Mouse (Mus musculus) neural tube, embryonic 13.5 days (tissue): Measurements from ENCODE around the gene Cd36. TPM values are rescaled to one million over a fixed set of nuclear protein-coding genes. Genes with fewer than 3 reads are reported as not detected.

Experiments used
- ATAC-seq: fragments of 200-750 bp; cut with Nextera tagmentation; 2 replicates; pipeline ENCODE4 v1.8.0; 2017; ENCODE audit warnings: low read depth, mild to moderate bottlenecking, moderate TSS enrichment, moderate library complexity
- H3K27ac ChIP-seq: fragments of 300-500 bp; sonication (generic); replicated peaks from 2 replicates; pipeline ENCODE4 v1.5.1; 2015; ENCODE audit warnings: moderate library complexity, mild to moderate bottlenecking, inconsistent platforms
- H3K27me3 ChIP-seq: fragments of 300-500 bp; sonication (generic); 2 replicates; pipeline ENCODE4 v1.6.1; 2015; ENCODE audit warnings: mild to moderate bottlenecking, inconsistent platforms
- H3K36me3 ChIP-seq: fragments of 300-500 bp; sonication (generic); 2 replicates; pipeline ENCODE4 v1.6.1; 2015; ENCODE audit warnings: mild to moderate bottlenecking, inconsistent platforms
- H3K4me1 ChIP-seq: fragments of 300-500 bp; sonication (generic); replicated peaks from 2 replicates; pipeline ENCODE4 v1.6.1; 2015; ENCODE audit warnings: inconsistent platforms
- H3K4me2 ChIP-seq: fragments of 300-500 bp; sonication (generic); 2 replicates; pipeline ENCODE4 v1.6.1; 2015; ENCODE audit warnings: inconsistent platforms, mild to moderate bottlenecking, moderate library complexity
- H3K4me3 ChIP-seq: fragments of 300-500 bp; sonication (generic); 2 replicates; pipeline ENCODE4 v1.5.1; 2015; ENCODE audit warnings: mild to moderate bottlenecking, inconsistent platforms
- H3K9ac ChIP-seq: fragments of 300-500 bp; sonication (generic); 2 replicates; pipeline ENCODE4 v1.6.1; 2015; ENCODE audit warnings: moderate library complexity, mild to moderate bottlenecking, inconsistent platforms
- H3K9me3 ChIP-seq: fragments of 300-500 bp; sonication (generic); 2 replicates; pipeline ENCODE4 v1.6.1; 2016; ENCODE audit warnings: inconsistent platforms
- WGBS: fragments of 180-500 bp; shearing (Covaris S2); methylation state at CpG from one replicate; pipeline ENCODE4 v1.1.7; 2015; 5-methylcytosine and 5-hydroxymethylcytosine counted together
- polyA plus RNA-seq: library from polyadenylated mRNA; unstranded; fragments of >200 nt; fragmentation: Nextera tagmentation; extraction: Ambion mirVana; gene quantifications from 2 replicates; pipeline ENCODE4 v1.2.1, GENCODE M21; 2015

Gene Cd36
- polyA plus RNA-seq, 1 experiment from 2014 or later, result 3.8 TPM

GRCm38 (mm10) chr5:17830536-17830935 lies 58.1 kb downstream of the Cd36 start:
- H3K4me2 ChIP-seq, result no peak overlapping the region
- no peaks in the 10 kb centered on the region for H3K27me3 ChIP-seq
- no peaks in the 10 kb centered on the region for H3K36me3 ChIP-seq
- no peak overlapping the region for H3K4me3 ChIP-seq
- no peak for ATAC-seq
- H3K9ac ChIP-seq, result no peak overlapping the region
- WGBS, result 72% methylated on average over 2 of the region's 2 CpGs
- H3K9me3 ChIP-seq, result no peaks in the 10 kb centered on the region
- no peaks in the 10 kb centered on the region for H3K4me1 ChIP-seq
- no peak overlapping the region for H3K27ac ChIP-seq

DNA sequence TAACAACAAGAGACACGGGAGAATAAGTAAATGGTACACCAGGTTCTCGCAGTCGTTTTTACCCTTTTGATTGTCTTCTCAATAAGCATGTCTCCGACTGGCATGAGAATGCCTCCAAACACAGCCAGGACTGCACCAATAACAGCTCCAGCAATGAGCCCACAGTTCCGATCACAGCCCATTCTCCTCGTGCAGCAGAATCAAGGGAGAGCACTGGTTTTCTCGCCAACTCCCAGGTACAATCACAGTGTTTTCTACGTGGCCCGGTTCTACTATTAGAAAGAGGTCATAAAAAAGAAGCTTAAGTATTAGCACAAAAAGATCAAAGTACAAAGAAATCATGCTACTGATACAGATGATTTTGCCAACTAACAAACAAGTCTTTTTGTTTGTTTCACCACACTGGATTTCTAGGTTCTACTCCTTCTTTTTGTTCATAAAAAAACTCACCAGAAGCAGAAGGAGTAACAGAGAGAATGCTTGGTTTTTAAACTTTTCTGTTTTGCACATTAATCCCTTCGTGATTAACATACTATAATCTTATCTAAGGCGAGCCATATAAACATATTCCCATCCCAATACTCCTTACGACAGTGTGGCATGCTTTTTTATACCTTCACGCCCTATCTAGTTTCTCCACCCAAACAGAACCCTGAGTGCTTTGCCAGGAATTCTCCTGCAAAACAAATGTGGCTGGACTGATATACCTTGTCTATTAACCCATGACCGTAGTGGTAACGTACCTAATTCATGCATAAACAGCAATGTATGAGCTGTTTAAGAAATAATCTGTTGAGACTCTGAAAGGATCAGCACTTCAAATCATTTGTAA lies 59.7 kb downstream of the Cd36 start:
- H3K9me3 ChIP-seq, result no peaks in the 10 kb centered on the region
- no peak overlapping the region for H3K27ac ChIP-seq
- no peak overlapping the region for H3K9ac ChIP-seq
- no peaks in the 10 kb centered on the region for H3K36me3 ChIP-seq
- H3K4me1 ChIP-seq, result no peaks in the 10 kb centered on the region
- H3K4me2 ChIP-seq, result no peak overlapping the region
- WGBS, result 72% methylated on average over 15 of the region's 15 CpGs
- H3K4me3 ChIP-seq, result no peak overlapping the region
- H3K27me3 ChIP-seq, result no peaks in the 10 kb centered on the region
- ATAC-seq, result no peak

DNA sequence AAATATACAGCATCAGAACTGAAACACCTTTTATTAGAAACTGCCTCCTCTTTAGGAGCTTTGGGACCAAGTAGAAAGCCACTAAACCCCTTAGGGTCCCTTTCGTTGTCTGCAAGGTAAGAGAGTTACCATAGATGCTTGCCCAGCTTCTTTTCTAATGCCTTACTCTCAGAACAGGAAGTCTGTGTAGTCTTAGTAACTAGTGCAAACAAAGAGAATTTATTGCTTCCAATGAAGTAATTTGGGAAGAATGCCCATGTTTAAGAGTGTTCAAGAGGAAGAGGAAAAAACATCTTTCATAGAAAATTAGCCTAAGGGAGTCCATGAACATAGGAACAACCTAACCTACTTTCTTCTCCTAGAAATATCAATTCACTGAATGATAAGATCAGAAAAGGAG lies 67.2 kb downstream of the Cd36 start:
- Histone ChIP-seq H3K36me3 (no peaks in the 10 kb centered on the region), H3K4me1 (no peaks in the 10 kb centered on the region), H3K27ac (no peak overlapping the region), H3K9me3 (no peaks in the 10 kb centered on the region), H3K27me3 (no peaks in the 10 kb centered on the region), H3K9ac (no peak overlapping the region), H3K4me3 (no peak overlapping the region), H3K4me2 (no peak overlapping the region)
- WGBS, result 68% methylated on average over 1 of the region's 1 CpGs
- no peak for ATAC-seq

DNA sequence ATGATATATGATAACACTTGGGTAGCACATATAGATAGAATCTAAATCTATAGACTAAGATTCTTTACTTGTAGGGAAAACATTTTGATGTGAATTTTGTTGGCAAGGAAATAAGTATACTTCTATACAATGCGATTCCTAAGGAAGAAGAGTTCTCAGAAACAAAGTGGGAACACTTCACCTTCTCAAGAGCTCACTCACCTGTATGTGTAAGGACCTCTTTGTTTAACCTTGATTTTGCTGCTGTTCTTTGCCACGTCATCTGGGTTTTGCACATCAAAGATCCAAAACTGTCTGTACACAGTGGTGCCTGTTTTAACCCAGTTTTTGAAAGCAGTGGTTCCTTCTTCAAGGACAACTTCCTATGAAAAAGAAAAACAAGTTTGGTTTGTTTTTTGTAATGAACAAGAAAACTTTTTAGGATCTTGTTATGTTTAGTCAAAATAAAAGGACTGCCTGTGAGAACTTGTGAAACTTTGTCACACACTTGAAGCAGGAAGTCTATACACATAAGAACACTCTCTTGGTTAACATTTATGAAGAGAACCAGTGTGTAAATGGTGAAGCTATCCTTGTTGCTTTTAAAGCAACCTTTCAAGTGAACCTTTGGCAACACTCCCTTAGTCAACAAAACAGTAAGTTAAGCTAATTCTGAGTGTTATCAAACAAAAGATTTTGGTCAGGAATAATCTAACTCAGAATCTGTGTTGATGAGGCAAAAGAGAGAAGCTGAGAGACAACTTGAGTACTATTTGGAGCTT lies 68.2 kb downstream of the Cd36 start:
- H3K4me3 ChIP-seq, result no peak overlapping the region
- no peak overlapping the region for H3K27ac ChIP-seq
- 88% methylated on average over 2 of the region's 2 CpGs for WGBS
- H3K4me2 ChIP-seq, result no peak overlapping the region
- no peaks in the 10 kb centered on the region for H3K4me1 ChIP-seq
- no peaks in the 10 kb centered on the region for H3K36me3 ChIP-seq
- H3K27me3 ChIP-seq, result no peaks in the 10 kb centered on the region
- H3K9ac ChIP-seq, result no peak overlapping the region
- ATAC-seq, result no peak
- no peaks in the 10 kb centered on the region for H3K9me3 ChIP-seq

DNA sequence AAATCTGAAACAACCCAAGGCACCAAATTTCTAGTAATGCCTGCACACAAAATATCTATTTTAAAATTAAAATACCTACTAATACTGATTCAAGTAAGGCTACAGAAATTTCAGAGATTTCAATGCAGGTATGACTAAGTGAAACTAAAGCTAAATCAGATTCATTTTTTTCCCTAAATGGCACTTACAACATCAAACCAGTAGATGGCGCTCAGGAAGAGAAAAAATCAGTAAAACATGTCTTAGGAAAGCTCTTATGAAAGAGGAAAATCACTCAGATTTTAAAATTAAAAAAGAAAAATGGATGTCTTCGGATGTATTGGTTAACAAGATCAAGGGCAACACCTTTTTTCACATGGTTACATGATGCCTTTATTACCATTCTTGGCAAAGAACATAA lies 72.4 kb downstream of the Cd36 start:
- Histone ChIP-seq H3K9ac (no peak overlapping the region), H3K9me3 (no peaks in the 10 kb centered on the region), H3K4me1 (no peaks in the 10 kb centered on the region), H3K36me3 (no peaks in the 10 kb centered on the region), H3K27ac (no peak overlapping the region), H3K4me3 (no peak overlapping the region), H3K4me2 (no peak overlapping the region), H3K27me3 (no peaks in the 10 kb centered on the region)
- ATAC-seq, result no peak
- 8% methylated on average over 2 of the region's 2 CpGs for WGBS

DNA sequence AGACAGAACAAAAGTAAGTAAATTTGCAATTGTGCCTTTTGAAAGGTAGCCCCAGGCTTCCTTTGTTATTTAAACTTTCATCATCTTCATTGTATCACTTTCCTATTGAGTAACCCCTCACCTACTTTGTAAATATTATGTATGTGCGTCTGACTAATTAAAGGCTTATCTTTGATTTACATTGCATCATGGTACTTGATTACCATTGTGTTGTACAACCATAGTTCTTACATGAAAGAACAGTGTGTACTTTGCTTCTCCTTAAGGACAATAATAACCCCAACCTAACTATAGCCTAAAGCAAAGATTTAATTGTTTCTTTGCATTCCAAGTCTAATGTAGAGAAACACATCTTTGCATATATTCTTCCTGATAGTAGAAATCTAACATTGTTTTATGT lies 78.3 kb downstream of the Cd36 start:
- 71% methylated on average over 1 of the region's 1 CpGs for WGBS
- Histone ChIP-seq H3K9me3 (no peaks in the 10 kb centered on the region), H3K36me3 (no peaks in the 10 kb centered on the region), H3K4me3 (no peak overlapping the region), H3K27me3 (no peaks in the 10 kb centered on the region), H3K9ac (no peak overlapping the region), H3K4me2 (no peak overlapping the region), H3K27ac (no peak overlapping the region), H3K4me1 (no peaks in the 10 kb centered on the region)
- ATAC-seq, result no peak

DNA sequence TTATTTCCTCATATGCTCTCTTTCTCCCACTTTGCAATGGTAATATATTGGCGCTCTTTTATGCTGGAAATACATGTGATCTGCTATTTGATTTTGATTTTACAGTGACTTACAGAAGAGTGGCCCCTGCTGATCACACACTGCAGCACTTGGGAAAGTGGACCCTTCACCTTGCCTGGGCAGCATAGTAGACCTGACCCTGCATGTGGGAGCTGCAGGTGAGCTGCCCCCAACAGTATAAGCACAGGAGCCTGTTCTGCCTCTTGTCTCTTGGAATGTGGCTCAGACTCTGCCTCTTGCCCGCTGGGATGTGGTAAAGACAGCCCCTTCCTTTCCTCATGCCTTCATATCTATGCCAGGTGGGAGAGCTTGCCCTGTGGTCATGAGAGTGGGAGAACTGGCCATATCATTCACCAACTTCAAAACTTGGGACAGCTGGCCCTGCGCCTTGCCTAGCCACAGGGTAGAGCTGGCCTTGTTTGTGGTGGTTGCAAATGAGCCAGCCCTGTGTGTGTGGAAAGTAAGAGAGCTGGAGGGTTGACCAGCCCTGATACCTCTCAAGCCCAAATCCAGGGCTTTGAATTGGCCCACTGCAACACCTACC lies 81.7 kb downstream of the Cd36 start:
- ATAC-seq, result no peak
- WGBS, result 88% methylated on average over 3 of the region's 3 CpGs
- no peaks in the 10 kb centered on the region for H3K27me3 ChIP-seq
- no peak overlapping the region for H3K4me2 ChIP-seq
- no peaks in the 10 kb centered on the region for H3K9me3 ChIP-seq
- H3K36me3 ChIP-seq, result no peaks in the 10 kb centered on the region
- no peak overlapping the region for H3K27ac ChIP-seq
- H3K9ac ChIP-seq, result no peak overlapping the region
- no peaks in the 10 kb centered on the region for H3K4me1 ChIP-seq
- H3K4me3 ChIP-seq, result no peak overlapping the region

DNA sequence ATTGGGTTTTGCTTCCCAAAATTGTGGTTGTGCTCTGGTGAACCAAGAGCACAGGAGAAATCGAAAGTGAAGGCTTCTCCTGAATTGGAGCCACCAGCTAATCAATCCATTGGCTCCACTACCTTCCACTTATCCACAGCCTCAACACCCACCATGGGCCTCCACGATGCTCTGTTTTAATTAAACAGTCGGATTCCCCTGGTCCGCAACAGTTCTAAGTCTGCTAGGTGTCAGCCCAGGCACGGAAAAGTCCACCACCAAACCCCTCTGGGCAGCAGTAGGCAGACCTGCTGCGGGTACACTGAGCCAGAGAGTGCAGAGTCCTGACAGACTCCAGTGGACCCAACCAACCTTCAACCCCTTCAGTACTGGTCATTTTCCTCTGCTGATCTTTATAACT lies 112.0 kb downstream of the Cd36 start:
- WGBS, result 93% methylated on average over 6 of the region's 6 CpGs
- H3K4me2 ChIP-seq, result no peak overlapping the region
- ATAC-seq, result no peak

GRCm38 (mm10) chr5:17770328-17770727 lies 118.3 kb downstream of the Cd36 start:
- Histone ChIP-seq H3K4me1 (no peaks in the 10 kb centered on the region), H3K9ac (no peak overlapping the region), H3K27ac (no peak overlapping the region), H3K9me3 (no peaks in the 10 kb centered on the region), H3K36me3 (no peaks in the 10 kb centered on the region), H3K4me3 (no peak overlapping the region), H3K4me2 (no peak overlapping the region), H3K27me3 (no peaks in the 10 kb centered on the region)
- WGBS, result 94% methylated on average over 2 of the region's 2 CpGs
- no peak for ATAC-seq

More for the DNA sequence above, 112.0 kb downstream of the Cd36 start:
- Histone ChIP-seq H3K27ac (no peak overlapping the region), H3K9me3 (no peaks in the 10 kb centered on the region), H3K36me3 (no peaks in the 10 kb centered on the region), H3K27me3 (no peaks in the 10 kb centered on the region), H3K4me3 (no peak overlapping the region), H3K9ac (no peak overlapping the region), H3K4me1 (no peaks in the 10 kb centered on the region)

GRCm38 (mm10) chr5:17766006-17766677 lies 122.5 kb downstream of the Cd36 start:
- Histone ChIP-seq H3K4me2 (no peak overlapping the region), H3K27ac (no peak overlapping the region), H3K36me3 (no peaks in the 10 kb centered on the region), H3K4me3 (no peak overlapping the region), H3K9me3 (no peaks in the 10 kb centered on the region), H3K9ac (no peak overlapping the region), H3K27me3 (no peaks in the 10 kb centered on the region), H3K4me1 (no peaks in the 10 kb centered on the region)
- 64% methylated on average over 4 of the region's 4 CpGs for WGBS
- ATAC-seq, result no peak

- no peak for ATAC-seq
- H3K4me2 ChIP-seq, result no peak overlapping the region
- H3K27ac ChIP-seq, result no peak overlapping the region
- no peak overlapping the region for H3K4me3 ChIP-seq
- 88% methylated on average over 7 of the region's 7 CpGs for WGBS
- no peak overlapping the region for H3K9ac ChIP-seq
- H3K27me3 ChIP-seq, result no peaks in the 10 kb centered on the region
- no peaks in the 10 kb centered on the region for H3K9me3 ChIP-seq
- no peaks in the 10 kb centered on the region for H3K4me1 ChIP-seq
- no peaks in the 10 kb centered on the region for H3K36me3 ChIP-seq
Observed at GRCm38 (mm10) chr5:17753471-17754005, 135.1 kb downstream of the Cd36 start.

- Histone ChIP-seq H3K27me3 (no peaks in the 10 kb centered on the region), H3K4me2 (no peak overlapping the region), H3K36me3 (no peaks in the 10 kb centered on the region), H3K4me1 (no peaks in the 10 kb centered on the region), H3K4me3 (no peak overlapping the region), H3K27ac (no peak overlapping the region), H3K9ac (no peak overlapping the region), H3K9me3 (no peaks in the 10 kb centered on the region)
- ATAC-seq, result no peak
- 73% methylated on average over 3 of the region's 3 CpGs for WGBS
Observed at GRCm38 (mm10) chr5:17748293-17748692, 140.3 kb downstream of the Cd36 start.
